Mouse (Mus musculus) forebrain, postnatal 0 days (tissue): ENCODE measurements around the gene Gas2l3. TPM values are rescaled to one million over a fixed set of nuclear protein-coding genes. Genes with fewer than 3 reads are reported as not detected.
A peak's percentile ranks its signal among the peaks of the same experiment; 100 is the strongest.

Experiments
- ATAC-seq: fragments of 200-750 bp; cut with Nextera tagmentation; 2 replicates; pipeline ENCODE4 v1.8.0; 2017; ENCODE audit warnings: mild to moderate bottlenecking, moderate library complexity
- DNase-seq: peaks from one replicate; pipeline ENCODE4 v3.0.0-alpha.2; 2015
- H3K27ac ChIP-seq: fragments of 300-500 bp; sonication (generic); 2 replicates; pipeline ENCODE4 v1.5.1; 2014; ENCODE audit warnings: low read depth, mild to moderate bottlenecking, antibody characterized with exemption, low read length, moderate library complexity, mixed read lengths
- H3K27me3 ChIP-seq: fragments of 300-500 bp; sonication (generic); 2 replicates; pipeline ENCODE4 v1.6.1; 2014; ENCODE audit warnings: mild to moderate bottlenecking, low read length, mixed read lengths; ENCODE audit not compliant: insufficient read depth
- H3K36me3 ChIP-seq: fragments of 300-500 bp; sonication (generic); 2 replicates; pipeline ENCODE4 v1.6.1; 2014; ENCODE audit warnings: mild to moderate bottlenecking, moderate library complexity; ENCODE audit not compliant: insufficient read depth
- H3K4me1 ChIP-seq: fragments of 300-500 bp; sonication (generic); 2 replicates; pipeline ENCODE4 v1.6.1; 2014; ENCODE audit warnings: antibody characterized with exemption; ENCODE audit not compliant: insufficient read depth
- H3K4me2 ChIP-seq: fragments of 300-500 bp; sonication (generic); 2 replicates; pipeline ENCODE4 v1.6.1; 2014; ENCODE audit warnings: low read depth, mild to moderate bottlenecking, moderate library complexity
- H3K4me3 ChIP-seq: fragments of 300-500 bp; sonication (generic); 2 replicates; pipeline ENCODE4 v1.5.1; 2014; ENCODE audit warnings: low read depth, low read length, mixed read lengths
- H3K9ac ChIP-seq: fragments of 300-500 bp; sonication (generic); 2 replicates; pipeline ENCODE4 v1.6.1; 2014; ENCODE audit warnings: mild to moderate bottlenecking
- H3K9me3 ChIP-seq: fragments of 300-500 bp; sonication (generic); 2 replicates; pipeline ENCODE4 v1.6.1; 2016; ENCODE audit warnings: low read length
- CTCF ChIP-seq: sonication (generic); IDR thresholded peaks from 2 replicates; pipeline ENCODE4 v1.5.1; 2016; ENCODE audit warnings: antibody characterized with exemption, control low read depth, low read depth
- WGBS: fragments of 180-500 bp; shearing (Covaris S2); extraction: QIAGEN DNeasy Blood & Tissue Kit; methylation state at CpG from one replicate; pipeline ENCODE4 v1.1.7; 2014; 5-methylcytosine and 5-hydroxymethylcytosine counted together
- polyA plus RNA-seq: library from polyadenylated mRNA; unstranded; fragments of >200 nt; fragmentation: Nextera tagmentation; extraction: Ambion mirVana; gene quantifications from 2 replicates; pipeline ENCODE4 v1.2.1, GENCODE M21; 2015
- total RNA-seq: library from RNA; depleted of rRNA; stranded (reverse); fragments of >200 nt; gene quantifications from 2 replicates; pipeline ENCODE4 v1.2.3, GENCODE M21; 2014

Gas2l3 gene
- total and polyA plus RNA-seq, 2 experiments from 2014 or later: 3.0 to 6.2 TPM

DNA sequence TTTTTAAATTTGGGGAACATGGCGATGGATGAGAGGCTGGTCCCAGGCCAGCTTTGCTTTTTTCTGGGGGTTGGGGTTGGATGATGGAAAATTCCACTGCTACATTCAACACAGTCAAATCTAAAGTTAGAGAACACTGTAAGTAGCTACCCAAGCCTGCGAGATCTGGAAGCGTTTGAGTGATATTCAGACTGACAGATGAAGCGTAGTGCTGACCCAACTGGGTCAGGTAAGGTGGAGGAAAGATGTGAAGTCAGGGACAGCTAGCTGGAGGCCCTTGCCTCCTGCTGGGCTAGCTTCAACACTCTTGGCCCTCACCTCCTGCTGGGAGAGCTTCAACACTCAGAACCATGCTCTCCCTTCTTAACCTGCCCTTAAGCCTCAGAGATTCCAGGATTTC lies 38.8 kb downstream of the Gas2l3 start:
- no peak for DNase-seq
- H3K4me1 ChIP-seq: no peaks in the 10 kb centered on the region
- ATAC-seq: no peak
- no peaks in the 10 kb centered on the region for H3K27me3 ChIP-seq
- H3K27ac ChIP-seq: no peak overlapping the region
- H3K36me3 ChIP-seq: no peaks in the 10 kb centered on the region
- 88% methylated on average over 4 of the region's 4 CpGs for WGBS
- no peak overlapping the region for H3K9ac ChIP-seq
- H3K4me3 ChIP-seq: no peak overlapping the region
- H3K9me3 ChIP-seq: no peaks in the 10 kb centered on the region
- no peak for TF ChIP-seq CTCF
- H3K4me2 ChIP-seq: no peak overlapping the region

DNA sequence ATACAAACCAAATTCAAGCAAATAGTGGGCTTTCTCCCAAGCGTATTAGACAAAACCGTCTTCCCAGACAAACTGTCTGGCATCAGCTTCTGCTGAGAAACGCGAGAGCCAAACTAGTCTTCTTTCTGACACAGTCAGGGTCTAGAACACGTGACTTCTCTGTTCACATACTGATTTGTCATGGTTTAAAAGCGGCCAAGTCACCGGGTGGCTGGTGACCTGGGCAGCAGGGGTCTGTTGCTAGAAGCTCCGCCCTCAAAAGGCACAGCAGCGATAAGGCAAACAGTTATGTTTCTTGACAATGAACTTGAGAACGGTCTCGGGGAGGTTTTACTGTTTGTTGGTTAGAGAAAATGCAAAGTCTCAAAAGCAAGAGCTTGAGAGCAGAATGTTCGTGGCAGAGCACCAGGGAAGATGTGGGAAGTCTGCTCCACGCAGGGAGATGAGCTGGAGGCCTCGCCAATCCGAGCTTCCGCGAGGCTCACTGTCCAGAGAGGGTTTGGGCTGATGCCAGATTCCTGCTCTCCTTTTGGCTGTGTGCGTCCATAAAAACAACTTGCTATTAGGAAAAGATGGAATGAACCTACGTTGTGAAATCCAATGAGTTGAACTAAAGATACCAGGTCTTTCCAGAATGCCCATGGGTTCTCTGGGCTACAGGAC lies 43.0 kb downstream of the Gas2l3 start:
- H3K36me3 ChIP-seq: no peaks in the 10 kb centered on the region
- no peak overlapping the region for H3K4me3 ChIP-seq
- ATAC-seq: no peak
- TF ChIP-seq CTCF: no peak
- H3K9me3 ChIP-seq: no peaks in the 10 kb centered on the region
- H3K27me3 ChIP-seq: no peaks in the 10 kb centered on the region
- DNase-seq: peak; percentile 20
- H3K9ac ChIP-seq: no peak overlapping the region
- no peak overlapping the region for H3K4me2 ChIP-seq
- 76% methylated on average over 19 of the region's 19 CpGs for WGBS
- H3K4me1 ChIP-seq: no peaks in the 10 kb centered on the region
- H3K27ac ChIP-seq: no peak overlapping the region

DNA sequence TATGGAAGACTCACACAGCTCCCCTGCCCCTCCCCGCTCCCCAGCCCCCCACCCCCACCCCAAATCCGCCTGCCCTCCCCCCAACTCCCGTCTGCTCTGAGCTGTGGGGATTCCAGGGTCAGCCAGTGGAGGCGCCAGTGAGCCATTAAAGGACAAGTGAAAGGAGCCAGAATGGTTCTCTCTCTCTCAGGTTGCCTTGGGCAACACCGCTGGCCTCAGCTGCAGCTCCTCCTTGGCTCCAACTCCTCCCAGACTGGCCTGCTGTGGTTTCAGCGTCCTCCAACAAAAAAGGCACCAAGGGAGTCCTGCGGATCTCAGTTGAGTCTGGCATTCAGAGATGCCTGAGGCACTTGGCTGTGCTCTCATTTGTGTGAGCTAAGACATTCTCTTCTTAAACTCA lies 47.9 kb downstream of the Gas2l3 start:
- Histone ChIP-seq H3K27ac (no peak overlapping the region), H3K9ac (no peak overlapping the region), H3K27me3 (no peaks in the 10 kb centered on the region), H3K4me3 (no peak overlapping the region), H3K9me3 (no peaks in the 10 kb centered on the region), H3K36me3 (no peaks in the 10 kb centered on the region), H3K4me1 (peaks cover 10% of the 10 kb centered on the region), H3K4me2 (0 out of 2 replicates have a peak overlapping the region, but pooled peaks have one; percentile 11)
- ATAC-seq: peak; percentile 66
- DNase-seq: peak; percentile 62
- peak; percentile 52 for TF ChIP-seq CTCF
- 2% methylated on average over 7 of the region's 7 CpGs for WGBS

DNA sequence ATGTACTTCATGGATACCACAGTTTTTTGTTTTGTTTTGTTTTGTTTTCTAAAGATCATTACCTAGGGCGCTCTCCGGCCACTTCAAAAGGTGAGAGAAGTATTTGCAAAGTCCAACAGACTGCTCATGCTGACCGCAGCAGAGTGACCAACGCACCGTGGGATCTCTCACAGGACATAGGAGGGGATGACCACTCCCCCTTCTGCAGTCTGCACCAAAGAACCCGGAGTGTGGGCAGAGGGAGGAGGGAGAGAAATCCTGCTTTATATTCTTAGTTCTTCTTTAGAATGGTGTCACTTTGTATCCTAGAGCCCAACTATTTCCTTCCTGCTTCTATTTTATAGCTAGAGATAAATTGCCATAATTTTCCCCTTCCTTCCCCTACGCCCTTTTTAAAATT lies 48.4 kb downstream of the Gas2l3 start:
- no peaks in the 10 kb centered on the region for H3K9me3 ChIP-seq
- no peak for TF ChIP-seq CTCF
- H3K27me3 ChIP-seq: no peaks in the 10 kb centered on the region
- DNase-seq (no peak), ATAC-seq (no peak)
- WGBS: 34% methylated on average over 7 of the region's 7 CpGs
- H3K9ac ChIP-seq: no peak overlapping the region
- H3K4me3 ChIP-seq: no peak overlapping the region
- peaks cover 10% of the 10 kb centered on the region for H3K4me1 ChIP-seq
- H3K36me3 ChIP-seq: no peaks in the 10 kb centered on the region
- no peak overlapping the region for H3K27ac ChIP-seq
- no peak overlapping the region for H3K4me2 ChIP-seq

DNA sequence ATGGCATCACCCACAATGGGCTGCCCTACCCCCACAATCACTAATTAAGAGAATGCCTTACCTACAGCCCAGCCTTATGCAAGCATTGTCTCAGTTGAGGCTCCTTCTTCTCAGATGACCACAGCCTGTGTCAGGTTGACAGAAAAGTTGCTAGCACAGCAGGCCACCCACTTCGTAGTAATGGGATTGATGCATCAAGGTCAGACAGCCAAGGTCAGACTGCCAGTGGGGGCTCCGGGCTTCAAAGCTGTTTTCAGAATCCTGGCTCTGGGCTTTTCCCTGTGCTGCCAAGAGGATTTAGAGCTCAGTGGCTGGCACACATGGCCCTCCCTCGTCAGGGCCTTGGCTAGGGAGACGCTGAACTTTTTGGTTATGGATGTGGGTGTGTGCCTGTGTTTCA lies 51.1 kb downstream of the Gas2l3 start:
- H3K4me1 ChIP-seq: peaks cover 10% of the 10 kb centered on the region
- H3K9me3 ChIP-seq: no peaks in the 10 kb centered on the region
- 26% methylated on average over 4 of the region's 4 CpGs for WGBS
- no peak overlapping the region for H3K4me3 ChIP-seq
- no peak overlapping the region for H3K9ac ChIP-seq
- TF ChIP-seq CTCF: no peak
- no peaks in the 10 kb centered on the region for H3K36me3 ChIP-seq
- no peak overlapping the region for H3K4me2 ChIP-seq
- peak overlapping the region; percentile 23; the same call in 1 of the 2 replicates for H3K27ac ChIP-seq
- DNase-seq: no peak
- H3K27me3 ChIP-seq: no peaks in the 10 kb centered on the region
- ATAC-seq: no peak

DNA sequence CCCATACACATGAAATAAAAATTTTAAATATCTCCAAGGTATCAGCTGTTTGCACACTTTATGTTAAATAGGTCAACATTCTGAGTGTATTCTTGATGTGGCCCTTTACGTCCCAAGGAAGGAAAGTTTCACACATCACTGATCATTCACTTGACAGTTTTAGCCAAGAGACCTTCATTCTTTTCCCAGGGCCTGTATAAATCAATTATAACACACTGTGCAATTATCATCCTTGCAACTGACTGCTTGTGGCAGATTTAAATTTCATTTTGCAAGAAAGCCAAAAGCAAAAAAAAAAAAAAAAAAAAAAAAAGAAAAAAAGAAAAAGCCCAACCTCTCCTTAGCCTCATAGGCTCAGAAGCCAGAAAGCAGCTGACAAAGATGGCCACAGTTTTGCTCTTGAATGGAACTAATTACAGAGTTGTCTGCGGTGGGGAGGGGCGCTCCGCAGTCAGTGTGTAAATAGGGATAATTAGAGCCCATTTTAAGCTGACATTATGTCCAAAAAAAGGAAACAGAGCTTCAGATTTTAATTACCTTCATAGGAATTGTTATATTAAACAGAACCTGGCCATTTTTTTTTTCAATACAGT lies 52.1 kb downstream of the Gas2l3 start:
- Histone ChIP-seq H3K4me2 (no peak overlapping the region), H3K27me3 (no peaks in the 10 kb centered on the region), H3K4me1 (peaks cover 10% of the 10 kb centered on the region), H3K27ac (no peak overlapping the region), H3K9ac (no peak overlapping the region), H3K9me3 (no peaks in the 10 kb centered on the region), H3K36me3 (no peaks in the 10 kb centered on the region), H3K4me3 (no peak overlapping the region)
- DNase-seq (peak; percentile 72), ATAC-seq (peak; percentile 93)
- no peak for TF ChIP-seq CTCF
- 13% methylated on average over 4 of the region's 4 CpGs for WGBS

DNA sequence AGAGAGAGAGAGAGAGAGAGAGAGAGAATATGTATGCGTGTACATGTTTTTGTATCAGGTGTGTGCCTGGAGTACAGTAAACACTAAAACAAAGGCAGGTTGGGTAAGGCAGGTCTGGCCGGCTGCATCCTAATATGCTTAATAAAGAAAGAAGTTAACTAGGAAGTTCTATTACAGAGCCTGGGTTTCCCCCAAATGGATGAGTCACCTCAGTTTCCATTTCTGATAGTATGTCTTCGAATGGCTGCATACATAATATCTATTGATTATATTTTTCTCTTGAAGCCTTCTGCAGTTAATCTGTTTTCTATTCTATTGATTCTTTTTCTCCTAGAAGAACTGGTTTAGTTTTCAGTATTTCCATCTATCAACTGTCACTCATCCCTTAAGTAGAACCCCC lies 57.3 kb downstream of the Gas2l3 start:
- 82% methylated on average over 3 of the region's 3 CpGs for WGBS
- H3K4me2 ChIP-seq: no peak overlapping the region

More for the DNA sequence above, 57.3 kb downstream of the Gas2l3 start:
- no peak for DNase-seq
- no peak for TF ChIP-seq CTCF
- Histone ChIP-seq H3K9ac (no peak overlapping the region), H3K27ac (no peak overlapping the region), H3K36me3 (no peaks in the 10 kb centered on the region), H3K4me3 (no peak overlapping the region), H3K27me3 (no peaks in the 10 kb centered on the region), H3K4me1 (no peaks in the 10 kb centered on the region), H3K9me3 (no peaks in the 10 kb centered on the region)
- no peak for ATAC-seq
